ENCODE assay signal across 8 mouse cellular contexts in the genomic region with DNA sequence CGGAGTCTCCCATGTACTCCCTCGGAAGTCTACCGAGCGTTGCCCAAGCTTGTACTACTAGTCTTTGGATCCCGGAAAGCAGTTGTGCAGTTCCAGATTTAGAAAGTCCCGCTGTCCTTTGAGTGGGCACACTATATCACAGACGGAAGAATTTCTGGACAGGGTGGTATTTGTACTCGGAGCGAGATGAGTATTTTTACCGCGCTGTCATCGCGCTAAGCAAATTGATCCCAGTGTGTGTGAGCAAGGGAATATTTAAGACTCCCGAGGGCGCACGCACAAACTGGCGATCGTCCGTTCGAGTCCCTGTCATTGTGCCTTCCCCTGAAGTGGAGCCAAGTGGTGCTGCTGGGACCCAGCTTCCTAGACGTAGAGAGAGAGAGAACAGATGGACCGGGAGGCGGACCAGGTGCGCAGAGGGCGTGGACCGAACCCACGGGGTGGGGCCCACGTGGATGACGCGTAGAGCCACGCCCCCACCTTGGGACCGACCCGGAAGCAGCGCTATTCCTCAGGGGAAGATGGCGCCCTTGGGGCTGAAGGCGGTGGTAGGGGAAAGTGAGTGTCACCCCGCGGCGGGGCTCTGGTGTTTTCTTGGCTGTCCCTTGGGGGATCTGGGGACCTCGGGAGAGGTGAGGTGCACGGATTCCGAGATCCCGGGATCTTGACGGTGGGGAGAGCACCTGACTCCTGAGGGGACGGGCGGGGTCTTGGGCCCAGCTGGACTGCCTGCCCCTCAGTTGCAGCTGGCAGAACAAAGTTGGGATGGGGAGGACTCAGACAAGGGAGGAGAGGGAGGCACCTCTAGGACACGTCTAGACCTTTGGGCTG. TPM values are rescaled to one million over a fixed set of nuclear protein-coding genes. Genes with fewer than 3 reads are reported as not detected.
DNase-seq lines count a peak whose midpoint lies in the region; ATAC-seq and TF ChIP-seq lines count a peak whose summit lies in the region.

TSS of gene Stxbp2 (plus strand) at position 309 of the 831 bp plus-strand sequence.

- peak; percentile 57 for DNase-seq in hindbrain, embryonic 10.5 days (ENCODE audit: low spot score)
- peak; percentile 53 to 68 for DNase-seq in layer of hippocampus, postnatal 10 days (ENCODE audit: low spot score in 2 of 2)
- DNase-seq in lung, postnatal 0 days (ENCODE audit: low spot score): peak; percentile 89
- DNase-seq in ovary, postnatal 14 days (ENCODE audit: low spot score): peak; percentile 57
- DNase-seq in thymus, postnatal 10 days (ENCODE audit: low spot score in 2 of 2): peak; percentile 77 to 85

- TF ChIP-seq POLR2A in bone marrow, adult 2 months (IDR thresholded peaks at IDR 0.05; ENCODE audit: borderline replicate concordance, control insufficient read depth, low read depth, low read length): peak; percentile 85; the same call in 1 of the 2 replicates

- H3K27ac ChIP-seq in bone marrow, adult 2 months (ENCODE audit: control insufficient read depth, insufficient read depth, low read depth, low read length, poor library complexity): peak within 1 kb of the TSS; percentile 77
- H3K27ac ChIP-seq in embryonic facial prominence, embryonic 15.5 days (replicated peaks): no peak within 1 kb of the TSS
- peak within 1 kb of the TSS; percentile 80 for H3K27ac ChIP-seq in hindbrain, embryonic 10.5 days
- H3K27ac ChIP-seq in lung, postnatal 0 days (ENCODE audit: low read length): peak within 1 kb of the TSS; percentile 69

- TF ChIP-seq EP300 in lung, postnatal 0 days (IDR thresholded peaks at IDR 0.05): no peak

- peak within 1 kb of the TSS; percentile 89 for H3K4me3 ChIP-seq in E14TG2a.4 (replicated peaks; ENCODE audit: low read length)
- peak within 1 kb of the TSS; percentile 98 for H3K4me3 ChIP-seq in bone marrow, adult 2 months (replicated peaks; ENCODE audit: control insufficient read depth, low read depth, low read length)
- peak within 1 kb of the TSS; percentile 55 for H3K4me3 ChIP-seq in embryonic facial prominence, embryonic 15.5 days (replicated peaks)
- H3K4me3 ChIP-seq in hindbrain, embryonic 10.5 days: peak within 1 kb of the TSS; percentile 66
- peak within 1 kb of the TSS; percentile 68 for H3K4me3 ChIP-seq in lung, postnatal 0 days (ENCODE audit: low read depth, low read length)

- peaks cover 20% of the 10 kb centered on the region for H3K27me3 ChIP-seq in E14TG2a.4 (ENCODE audit: insufficient read depth, low read length)
- peaks cover 10% of the 10 kb centered on the region for H3K27me3 ChIP-seq in embryonic facial prominence, embryonic 15.5 days
- peaks cover 23% of the 10 kb centered on the region; the same call in 1 of the 2 replicates for H3K27me3 ChIP-seq in hindbrain, embryonic 10.5 days (ENCODE audit: insufficient read depth, poor library complexity, severe bottlenecking)
- no peaks in the 10 kb centered on the region for H3K27me3 ChIP-seq in lung, postnatal 0 days (replicated peaks; ENCODE audit: insufficient read depth, low read length)

- peaks cover 21% of the 10 kb centered on the region for H3K4me1 ChIP-seq in E14TG2a.4 (replicated peaks; ENCODE audit: low read depth, low read length)
- no peaks in the 10 kb centered on the region; the same call in none of the 2 replicates for H3K4me1 ChIP-seq in bone marrow, adult 2 months (ENCODE audit: control insufficient read depth, insufficient read depth, low read length)
- peaks cover 10% of the 10 kb centered on the region for H3K4me1 ChIP-seq in embryonic facial prominence, embryonic 15.5 days
- peaks cover 9% of the 10 kb centered on the region for H3K4me1 ChIP-seq in hindbrain, embryonic 10.5 days (replicated peaks)
- H3K4me1 ChIP-seq in lung, postnatal 0 days (ENCODE audit: insufficient read depth, low read depth, low read length): peaks cover 3% of the 10 kb centered on the region; the same call in 1 of the 2 replicates

- H3K9ac ChIP-seq in embryonic facial prominence, embryonic 15.5 days: peak within 1 kb of the TSS; percentile 51
- peak within 1 kb of the TSS; percentile 62 for H3K9ac ChIP-seq in lung, postnatal 0 days (replicated peaks; ENCODE audit: low read depth)

- H3K4me2 ChIP-seq in embryonic facial prominence, embryonic 15.5 days (replicated peaks): peak within 1 kb of the TSS; percentile 77
- peak within 1 kb of the TSS; percentile 81 for H3K4me2 ChIP-seq in lung, postnatal 0 days (replicated peaks; ENCODE audit: low read depth, low read length)

- H3K36me3 ChIP-seq in E14TG2a.4 (ENCODE audit: insufficient read depth, low read length): peaks cover 35% of the 10 kb centered on the region
- H3K36me3 ChIP-seq in embryonic facial prominence, embryonic 15.5 days: 0 out of 2 replicates have a peak, but pooled peaks cover 4% of the 10 kb centered on the region
- peaks cover 13% of the 10 kb centered on the region for H3K36me3 ChIP-seq in hindbrain, embryonic 10.5 days
- H3K36me3 ChIP-seq in lung, postnatal 0 days (ENCODE audit: insufficient read depth, low read length): no peaks in the 10 kb centered on the region; the same call in 1 of the 2 replicates

- peak; percentile 80 for ATAC-seq in embryonic facial prominence, embryonic 15.5 days (ENCODE audit: insufficient number of reproducible peaks, low FRiP score, low TSS enrichment, low read depth)
- ATAC-seq in lung, postnatal 0 days: peak; percentile 96

- H3K9me3 ChIP-seq in E14TG2a.4 (ENCODE audit: low read length): no peaks in the 10 kb centered on the region
- no peaks in the 10 kb centered on the region for H3K9me3 ChIP-seq in embryonic facial prominence, embryonic 15.5 days (replicated peaks)
- H3K9me3 ChIP-seq in hindbrain, embryonic 10.5 days: no peaks in the 10 kb centered on the region
- H3K9me3 ChIP-seq in lung, postnatal 0 days (ENCODE audit: low read length): no peaks in the 10 kb centered on the region

- 3% methylated on average over 47 of the region's 47 CpGs for WGBS in bone marrow, adult 2 months
- WGBS in embryonic facial prominence, embryonic 15.5 days: 6% methylated on average over 47 of the region's 47 CpGs
- WGBS in hindbrain, embryonic 10.5 days: 7% methylated on average over 47 of the region's 47 CpGs
- 3% methylated on average over 45 of the region's 47 CpGs for WGBS in lung, postnatal 0 days

- TF ChIP-seq CTCF in E14TG2a.4 (conservative IDR thresholded peaks at IDR 0.05; ENCODE audit: low read length): no peak
- TF ChIP-seq CTCF in bone marrow, adult 2 months (IDR thresholded peaks at IDR 0.05; ENCODE audit: control insufficient read depth, insufficient read depth, low read length): no peak
- TF ChIP-seq CTCF in lung, postnatal 0 days (IDR thresholded peaks at IDR 0.05): peak; percentile 25

RNA-seq across cellular contexts. Expression of gene Stxbp2, which starts in this region (rescaled TPM):
- polyA plus RNA-seq in bone marrow, adult 2 months (2011; ENCODE audit: insufficient read depth, insufficient read length, low replicate concordance, missing spikeins): 229 and 373 TPM in 2 replicates
- polyA plus RNA-seq in embryonic facial prominence, embryonic 15.5 days (2015; fragmentation: Nextera tagmentation; extraction: Ambion mirVana): 48.4 and 56.0 TPM in 2 replicates
- 38.7 and 44.1 TPM in 2 replicates for polyA plus RNA-seq in hindbrain, embryonic 10.5 days (2016; fragmentation: Nextera tagmentation; extraction: Ambion mirVana)
- 10 to 100 TPM; 50.2 to 61.8 TPM for total RNA-seq in layer of hippocampus, postnatal 10 days (2021)
- 87.1 and 94.2 TPM in 2 replicates for polyA plus RNA-seq in lung, postnatal 0 days (2015; fragmentation: Nextera tagmentation; extraction: Ambion mirVana)
